Mouse (Mus musculus): ENCODE data around the gene Glud1. TPM values are rescaled to one million over a fixed set of nuclear protein-coding genes. Genes with fewer than 3 reads are reported as not detected.
"Not testable (repeated sequence)": the region's sequence is repeated elsewhere in the genome, so short reads cannot be mapped to it uniquely, and the experiment has no call there.

Gene Glud1
- total RNA-seq, 2 experiments from 2014 or later: 24.5 to 35.7 TPM

DNA sequence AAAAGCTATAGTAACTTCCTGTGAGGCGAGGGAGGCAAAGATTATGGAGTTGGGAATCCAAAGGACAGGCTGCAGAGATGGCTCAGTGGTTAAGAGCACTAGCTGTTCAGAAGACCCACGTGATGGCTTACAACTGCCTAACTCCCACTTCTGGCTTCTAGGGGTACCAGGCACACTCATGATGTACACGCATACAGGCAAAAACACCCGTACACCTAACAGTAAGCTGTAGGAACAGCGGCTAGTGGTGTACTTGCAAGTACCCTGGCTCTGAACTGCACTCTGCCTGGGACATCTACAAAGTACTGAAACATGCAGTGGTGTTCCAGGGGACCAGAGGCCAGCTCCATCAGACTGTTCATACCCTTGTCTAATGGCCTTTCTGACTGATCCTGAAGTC, 36.6 kb downstream of the Glud1 start:
- no peak for ATAC-seq (replicated peaks; ENCODE audit: low FRiP score, poor library complexity, severe bottlenecking)

GRCm38 (mm10) chr14:34348301-34348700, 37.8 kb downstream of the Glud1 start:
- ATAC-seq (replicated peaks; ENCODE audit: low FRiP score, poor library complexity, severe bottlenecking): no peak

- no peak for ATAC-seq (replicated peaks; ENCODE audit: low FRiP score, poor library complexity, severe bottlenecking)
Observed at GRCm38 (mm10) chr14:34349007-34349406, 38.5 kb downstream of the Glud1 start.

DNA sequence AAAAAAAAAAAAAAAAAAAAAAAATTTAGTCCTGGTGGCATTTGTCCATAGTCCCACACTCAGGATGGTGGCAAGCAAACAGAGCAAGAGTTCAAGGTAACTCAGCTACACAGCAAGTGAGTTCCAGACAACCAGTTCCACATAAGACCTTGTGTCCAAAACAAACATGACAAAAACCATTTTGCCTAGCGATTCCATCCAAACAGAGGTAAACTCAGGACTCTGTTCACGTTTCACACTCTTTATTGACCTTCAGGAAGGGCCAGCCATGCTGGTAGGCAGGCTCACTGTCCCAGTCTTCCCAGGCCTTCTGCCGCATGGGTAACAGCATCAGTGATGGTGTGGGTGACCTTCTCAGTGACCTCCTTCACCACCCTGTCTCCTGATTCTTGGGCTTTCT, 41.1 kb downstream of the Glud1 start:
- ATAC-seq (replicated peaks; ENCODE audit: low FRiP score, poor library complexity, severe bottlenecking): no peak

- ATAC-seq (replicated peaks; ENCODE audit: low FRiP score, poor library complexity, severe bottlenecking): no peak
Observed at GRCm38 (mm10) chr14:34352523-34352922, 42.0 kb downstream of the Glud1 start.

DNA sequence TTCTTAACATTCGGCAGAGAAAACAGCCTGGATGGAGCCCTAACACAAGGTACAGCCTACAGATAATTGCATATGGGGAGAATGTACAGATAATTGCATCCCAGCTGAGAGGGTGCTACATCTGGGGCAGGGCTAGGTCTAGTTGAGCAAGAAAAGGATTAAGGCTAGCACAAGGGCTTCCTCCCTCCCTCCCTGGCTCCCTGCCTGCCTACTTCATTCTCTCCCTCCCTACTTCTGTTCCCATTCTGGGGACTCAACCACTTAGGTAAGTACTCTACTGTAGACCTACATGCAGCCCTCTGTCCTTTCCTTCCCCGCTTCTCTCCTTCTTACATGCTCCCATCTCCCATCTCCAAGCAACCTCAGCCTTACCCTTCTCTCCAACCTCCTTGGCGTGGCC, 42.8 kb downstream of the Glud1 start:
- ATAC-seq (replicated peaks; ENCODE audit: low FRiP score, poor library complexity, severe bottlenecking): no peak

DNA sequence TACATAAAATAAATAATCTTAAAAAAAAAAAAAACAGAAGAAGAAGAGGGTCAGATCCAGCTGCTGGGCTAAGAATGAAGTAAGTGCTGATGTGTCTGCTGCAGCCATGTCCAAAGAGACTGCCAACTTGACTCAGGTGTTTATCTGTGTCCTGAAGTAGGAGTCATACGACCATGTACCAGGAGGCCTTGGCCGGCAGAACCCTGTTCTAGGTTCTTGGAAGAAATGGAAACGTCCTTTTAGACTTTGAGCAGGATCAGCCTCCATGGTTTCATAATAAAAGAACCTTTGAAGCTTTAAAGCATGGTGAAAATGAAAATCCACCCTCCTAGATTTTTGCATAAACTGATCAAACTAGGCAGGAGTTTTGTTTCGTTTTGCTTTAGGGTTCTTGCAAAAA, 43.9 kb downstream of the Glud1 start:
- ATAC-seq (replicated peaks; ENCODE audit: low FRiP score, poor library complexity, severe bottlenecking): no peak

DNA sequence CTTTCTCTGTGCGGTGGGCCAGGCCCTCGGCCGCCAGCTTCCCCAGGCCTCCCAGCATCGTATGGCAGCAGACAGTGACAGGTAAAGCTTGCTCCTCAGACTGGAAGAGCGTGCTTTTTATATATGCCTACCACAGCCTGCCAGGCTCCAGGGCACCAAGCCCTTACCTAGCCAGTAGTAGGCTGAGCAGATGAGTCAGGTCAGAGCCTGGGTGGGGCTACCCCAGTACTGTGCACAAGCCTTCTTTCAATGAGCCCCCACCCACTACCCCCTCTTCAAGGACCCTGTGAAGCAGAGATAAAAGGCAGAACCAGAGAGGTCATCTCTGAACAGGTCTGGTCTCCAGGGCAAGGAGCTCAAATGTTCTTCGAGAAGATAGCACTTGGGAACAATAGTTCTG, 44.8 kb downstream of the Glud1 start, which contains the start of gene Fam25c:
TSS of gene Fam25c (minus strand) at position 133 of the 400 bp plus-strand sequence.
- no peak for ATAC-seq (replicated peaks; ENCODE audit: low FRiP score, poor library complexity, severe bottlenecking)

GRCm38 (mm10) chr14:34357671-34358455, 47.3 kb downstream of the Glud1 start:
- ATAC-seq (replicated peaks; ENCODE audit: low FRiP score, poor library complexity, severe bottlenecking): no peak

- ATAC-seq (replicated peaks; ENCODE audit: low FRiP score, poor library complexity, severe bottlenecking): no peak
Observed at GRCm38 (mm10) chr14:34359676-34360244, 49.2 kb downstream of the Glud1 start.

DNA sequence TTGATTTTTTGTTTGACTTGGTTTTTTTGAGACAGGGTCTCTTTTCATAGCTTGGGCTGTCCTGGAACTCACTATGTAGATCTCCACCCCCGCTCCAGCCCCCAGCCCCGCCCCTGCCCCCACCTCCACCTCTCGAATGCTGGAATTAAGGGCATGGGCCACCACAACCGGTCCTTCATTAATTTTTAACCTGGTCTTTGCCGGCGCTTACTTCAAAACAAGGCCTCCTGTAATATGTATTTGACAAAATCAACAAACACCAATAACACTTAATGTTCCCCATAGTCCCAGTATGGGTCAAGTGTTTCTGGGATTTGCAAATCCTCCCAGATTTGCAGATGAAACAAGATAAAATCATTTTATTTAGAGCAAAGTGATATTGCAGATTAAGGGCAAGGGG, 49.7 kb downstream of the Glud1 start:
- no peak for ATAC-seq (replicated peaks; ENCODE audit: low FRiP score, poor library complexity, severe bottlenecking)

DNA sequence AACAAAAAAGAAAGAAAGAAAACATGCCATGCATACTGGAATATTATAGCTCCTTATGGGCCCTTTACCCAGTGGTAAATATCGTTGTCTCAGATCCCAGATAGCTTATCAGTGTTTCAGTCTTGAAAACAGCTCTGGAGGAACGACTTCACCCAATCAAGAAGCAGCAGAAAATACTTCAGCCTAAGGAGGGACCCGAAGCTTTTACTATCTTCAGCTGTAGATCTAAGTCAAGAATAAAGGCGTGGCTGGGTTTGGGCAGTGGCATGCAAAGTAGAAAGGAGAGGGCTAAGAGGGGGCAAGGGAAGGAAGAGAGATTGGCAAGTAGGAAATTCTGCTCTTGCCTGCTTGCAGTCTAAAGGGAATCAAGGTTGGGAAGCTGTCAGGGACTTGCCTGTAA, 51.6 kb downstream of the Glud1 start:
- no peak for ATAC-seq (replicated peaks; ENCODE audit: low FRiP score, poor library complexity, severe bottlenecking)

DNA sequence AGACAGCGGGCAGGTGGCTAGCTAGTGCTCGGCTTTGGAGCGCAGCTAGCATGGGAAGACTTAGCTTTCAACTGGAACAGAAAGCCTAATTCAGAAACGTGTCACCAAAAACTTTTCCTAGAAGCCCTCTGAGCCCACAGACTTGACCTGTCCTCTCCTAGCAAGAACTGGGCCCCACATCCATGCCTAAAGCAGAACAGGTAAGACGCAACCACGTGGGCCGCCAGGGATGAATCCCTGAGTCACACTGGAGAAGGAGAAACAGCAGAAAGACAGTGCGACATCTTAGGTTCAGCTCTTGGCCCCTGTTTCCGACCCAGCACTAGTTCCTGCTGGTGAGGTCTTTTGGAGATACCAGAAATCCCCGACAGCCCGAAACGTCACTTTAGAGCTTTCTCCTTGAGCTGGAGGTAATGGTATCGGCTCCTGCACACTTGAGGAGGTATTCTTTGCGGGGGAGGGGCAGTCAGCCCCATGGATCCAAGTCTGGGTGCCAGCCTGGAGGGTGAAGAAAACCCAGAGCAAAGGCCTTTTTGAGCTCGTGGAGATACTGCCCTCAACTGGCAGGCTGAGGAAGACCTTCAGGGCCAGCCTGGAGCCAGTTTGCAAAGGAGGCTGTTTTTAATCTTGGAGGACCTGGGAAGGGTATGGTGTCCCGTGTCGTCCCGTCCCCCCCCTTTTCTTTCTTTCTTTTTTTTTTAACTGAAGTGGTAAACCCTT, 52.4 kb downstream of the Glud1 start:
- ATAC-seq (replicated peaks; ENCODE audit: low FRiP score, poor library complexity, severe bottlenecking): no peak

- ATAC-seq (replicated peaks; ENCODE audit: low FRiP score, poor library complexity, severe bottlenecking): no peak
Observed at GRCm38 (mm10) chr14:34363490-34364253, 53.1 kb downstream of the Glud1 start.

DNA sequence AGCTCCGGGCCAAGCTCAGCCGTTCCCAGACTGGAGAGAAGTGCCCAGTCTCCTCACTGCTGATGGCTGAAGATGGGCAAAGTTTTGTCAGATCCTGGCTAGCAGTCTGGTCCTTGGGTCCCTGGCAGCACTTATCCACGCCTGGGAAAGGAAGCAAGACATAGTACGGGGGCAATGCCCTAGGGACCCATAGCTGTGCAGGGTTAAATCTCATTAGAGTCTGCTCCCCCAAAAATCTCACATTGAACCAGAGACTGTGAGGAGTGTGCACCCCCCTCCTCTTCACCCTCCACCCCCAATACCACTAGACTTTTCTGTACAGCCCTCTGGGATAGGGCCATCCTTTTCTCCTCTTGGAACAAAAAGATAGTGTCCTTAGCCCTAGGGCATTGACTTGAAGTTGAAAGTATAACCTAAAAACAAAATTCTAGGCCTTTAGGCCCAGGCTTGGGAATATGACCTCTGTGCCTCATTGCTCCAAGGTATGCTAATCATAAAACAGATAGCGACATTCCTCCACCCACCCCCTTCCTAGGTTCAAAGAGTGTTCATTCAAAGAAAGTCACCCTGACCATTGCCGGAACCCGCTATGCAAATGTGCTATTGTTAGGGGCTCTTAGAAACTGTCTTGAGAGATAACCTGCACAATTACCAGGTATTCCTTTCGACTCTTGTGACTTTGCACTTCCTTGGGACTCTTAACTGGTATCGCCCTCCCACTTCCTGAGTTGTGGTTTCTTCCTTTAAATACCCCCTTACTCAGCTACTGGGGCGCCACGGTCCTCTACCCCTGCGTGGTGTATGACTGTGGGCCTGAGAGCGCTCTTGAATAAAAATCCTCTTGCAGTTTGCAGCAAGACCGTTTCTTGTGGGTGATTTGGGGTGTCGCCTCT, 54.0 kb downstream of the Glud1 start:
- ATAC-seq (replicated peaks; ENCODE audit: low FRiP score, poor library complexity, severe bottlenecking): not testable (repeated sequence)

DNA sequence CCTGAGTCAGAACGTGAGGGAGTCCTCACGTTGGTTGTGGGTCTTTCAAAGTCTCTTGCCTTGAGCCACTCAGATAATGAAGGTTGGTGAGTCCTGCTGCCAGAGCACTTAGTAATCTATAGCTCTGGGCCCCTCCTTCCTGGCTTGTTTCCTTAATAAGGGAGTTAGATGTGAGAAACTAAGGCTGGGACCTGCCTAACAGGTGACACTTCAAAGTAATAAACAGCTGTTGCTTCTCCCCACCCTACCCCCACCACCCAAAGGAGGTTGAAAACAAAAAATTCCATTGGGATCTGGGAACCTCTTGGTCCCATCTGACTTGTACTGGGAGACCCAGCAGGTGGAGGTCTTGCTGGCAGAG, 54.6 kb downstream of the Glud1 start:
- ATAC-seq (replicated peaks; ENCODE audit: low FRiP score, poor library complexity, severe bottlenecking): no peak

DNA sequence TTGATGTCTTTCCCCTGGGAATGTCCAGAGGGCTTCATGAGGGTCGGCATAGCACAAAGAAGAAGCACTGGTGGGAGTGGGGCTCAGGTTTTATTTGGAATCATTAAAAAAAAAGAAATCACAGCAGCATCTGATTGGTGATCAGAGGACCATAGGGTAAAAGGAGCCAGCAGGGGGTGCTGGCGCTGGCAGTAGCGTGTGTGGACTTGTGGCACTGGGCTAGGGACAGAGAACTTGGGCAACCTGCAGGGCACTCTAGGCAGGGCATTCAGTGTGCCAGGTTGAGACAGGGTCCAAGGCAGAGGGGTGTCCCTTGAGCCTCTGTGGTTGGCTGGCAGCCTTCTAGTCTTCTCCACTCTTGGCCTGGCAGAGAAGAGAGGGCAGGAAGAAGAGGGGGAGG, 59.7 kb downstream of the Glud1 start:
- ATAC-seq (replicated peaks; ENCODE audit: low FRiP score, poor library complexity, severe bottlenecking): no peak

DNA sequence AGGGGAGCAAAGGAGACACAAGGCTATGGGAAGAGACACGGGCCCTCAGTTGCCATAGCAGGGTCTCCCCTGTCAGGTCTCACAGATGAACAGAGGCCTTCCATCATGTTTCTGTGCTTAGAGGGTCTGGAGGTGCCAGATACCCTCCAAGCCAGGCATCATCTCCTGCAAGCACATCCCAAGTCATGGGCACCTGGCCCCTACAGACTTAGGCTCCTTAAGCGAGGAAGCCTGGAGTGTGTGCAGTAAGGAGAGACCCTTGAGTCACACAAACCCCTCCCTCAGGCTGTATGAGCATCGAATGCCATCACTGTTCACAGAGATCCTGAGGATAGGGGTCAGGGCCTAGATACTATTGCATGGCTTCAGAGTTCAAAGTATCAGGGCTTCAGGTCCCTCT, 60.4 kb downstream of the Glud1 start:
- ATAC-seq (replicated peaks; ENCODE audit: low FRiP score, poor library complexity, severe bottlenecking): no peak

- ATAC-seq (replicated peaks; ENCODE audit: low FRiP score, poor library complexity, severe bottlenecking): peak; percentile 35; the same call in 1 of the 2 replicates
Observed at GRCm38 (mm10) chr14:34371763-34372162, 61.2 kb downstream of the Glud1 start.
